ENCODE assay signal across 8 mouse cellular contexts in the genomic region with DNA sequence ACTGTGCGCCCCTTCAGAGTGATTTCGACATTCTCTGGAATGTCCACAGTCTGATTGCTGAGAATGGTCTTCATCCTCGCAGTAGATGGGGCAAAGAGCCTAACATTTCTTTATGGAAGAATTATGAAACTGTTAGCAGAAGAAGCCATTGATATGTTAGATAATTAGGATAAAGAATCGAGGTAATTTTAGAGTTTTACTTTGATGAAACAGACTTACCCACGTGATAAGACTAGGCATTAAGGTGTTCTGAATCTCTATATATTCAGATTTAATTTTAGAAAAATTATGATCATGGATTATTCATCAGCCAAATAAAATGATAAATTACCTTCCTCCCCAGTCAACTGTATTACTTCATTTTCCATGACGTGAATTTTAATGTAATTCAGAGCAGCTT. TPM values are rescaled to one million over a fixed set of nuclear protein-coding genes. Genes with fewer than 3 reads are reported as not detected.
DNase-seq lines count a peak whose midpoint lies in the region; ATAC-seq and TF ChIP-seq lines count a peak whose summit lies in the region.

A gene (minus strand): TSS at position 101 of the 400 bp plus-strand sequence.

- H3K27me3 ChIP-seq in kidney, embryonic 16.5 days (ENCODE audit: insufficient read depth, low read length) = no peaks in the 10 kb centered on the region
- no peaks in the 10 kb centered on the region for H3K27me3 ChIP-seq in kidney, adult 2 months (replicated peaks; ENCODE audit: control insufficient read depth, insufficient read depth, low read length)
- H3K27me3 ChIP-seq in embryonic facial prominence, embryonic 11.5 days (ENCODE audit: control insufficient read depth, insufficient read depth, low read length) = no peaks in the 10 kb centered on the region
- 0 out of 2 replicates have a peak, but pooled peaks cover 3% of the 10 kb centered on the region for H3K27me3 ChIP-seq in heart, embryonic 13.5 days (replicated peaks)
- no peaks in the 10 kb centered on the region for H3K27me3 ChIP-seq in neural tube, embryonic 12.5 days (replicated peaks)

- H3K4me3 ChIP-seq in kidney, embryonic 16.5 days (ENCODE audit: low read length) = no peak within 1 kb of the TSS
- H3K4me3 ChIP-seq in kidney, adult 2 months (ENCODE audit: insufficient read depth, low read depth, low read length) = no peak within 1 kb of the TSS
- H3K4me3 ChIP-seq in embryonic facial prominence, embryonic 11.5 days (ENCODE audit: low read depth, low read length) = no peak within 1 kb of the TSS
- H3K4me3 ChIP-seq in heart, embryonic 13.5 days = no peak within 1 kb of the TSS
- no peak within 1 kb of the TSS for H3K4me3 ChIP-seq in neural tube, embryonic 12.5 days

- DNase-seq in kidney, adult 2 months = no peak
- no peak for DNase-seq in embryonic facial prominence, embryonic 11.5 days (ENCODE audit: low spot score)
- no peak for DNase-seq in left cerebral cortex, postnatal 10 days (ENCODE audit: extremely low spot score in 1 of 2, low spot score in 2 of 2)
- DNase-seq in frontal cortex, postnatal 25 days (ENCODE audit: low spot score in 2 of 2) = no peak
- DNase-seq in right cerebral cortex, adult 18-20 months = no peak

- H3K36me3 ChIP-seq in kidney, embryonic 16.5 days (ENCODE audit: insufficient read depth, low read length) = no peaks in the 10 kb centered on the region
- no peaks in the 10 kb centered on the region for H3K36me3 ChIP-seq in kidney, adult 2 months (ENCODE audit: control insufficient read depth, insufficient read depth, low read length)
- no peaks in the 10 kb centered on the region for H3K36me3 ChIP-seq in embryonic facial prominence, embryonic 11.5 days (replicated peaks; ENCODE audit: control insufficient read depth, insufficient read depth, low read depth, low read length)
- no peaks in the 10 kb centered on the region for H3K36me3 ChIP-seq in heart, embryonic 13.5 days
- no peaks in the 10 kb centered on the region for H3K36me3 ChIP-seq in neural tube, embryonic 12.5 days

- no peak within 1 kb of the TSS for H3K27ac ChIP-seq in kidney, embryonic 16.5 days (ENCODE audit: low read length)
- H3K27ac ChIP-seq in kidney, adult 2 months (ENCODE audit: insufficient read depth, low read depth, low read length) = no peak within 1 kb of the TSS
- no peak within 1 kb of the TSS for H3K27ac ChIP-seq in embryonic facial prominence, embryonic 11.5 days (replicated peaks; ENCODE audit: low read depth, low read length)
- no peak within 1 kb of the TSS for H3K27ac ChIP-seq in heart, embryonic 13.5 days (replicated peaks)
- no peak within 1 kb of the TSS for H3K27ac ChIP-seq in neural tube, embryonic 12.5 days

- no peak for TF ChIP-seq CTCF in kidney, adult 2 months (conservative IDR thresholded peaks at IDR 0.05; ENCODE audit: insufficient read depth, insufficient read length, low read depth, low read length)

- no peaks in the 10 kb centered on the region for H3K4me1 ChIP-seq in kidney, embryonic 16.5 days (ENCODE audit: insufficient read depth, low read length)
- no peaks in the 10 kb centered on the region for H3K4me1 ChIP-seq in kidney, adult 2 months (ENCODE audit: control insufficient read depth, insufficient read depth, low read length)
- H3K4me1 ChIP-seq in embryonic facial prominence, embryonic 11.5 days (ENCODE audit: control insufficient read depth, insufficient read depth, low read length) = no peaks in the 10 kb centered on the region
- no peaks in the 10 kb centered on the region for H3K4me1 ChIP-seq in heart, embryonic 13.5 days
- no peaks in the 10 kb centered on the region for H3K4me1 ChIP-seq in neural tube, embryonic 12.5 days

- ATAC-seq in kidney, embryonic 16.5 days (ENCODE audit: low FRiP score, low TSS enrichment) = no peak
- ATAC-seq in embryonic facial prominence, embryonic 11.5 days (replicated peaks; ENCODE audit: insufficient number of reproducible peaks, low FRiP score, low TSS enrichment, low read depth) = no peak
- no peak for ATAC-seq in heart, embryonic 13.5 days (ENCODE audit: extremely low read depth, insufficient number of reproducible peaks, low FRiP score, low TSS enrichment)
- no peak for ATAC-seq in neural tube, embryonic 12.5 days (ENCODE audit: low FRiP score, low read depth)

- intact Hi-C loops in left cerebral cortex, postnatal 10 days (cut with DNase I) = no loop called here

- H3K9ac ChIP-seq in kidney, embryonic 16.5 days (replicated peaks; ENCODE audit: low read length) = no peak within 1 kb of the TSS
- H3K9ac ChIP-seq in embryonic facial prominence, embryonic 11.5 days (replicated peaks; ENCODE audit: low read length) = no peak within 1 kb of the TSS
- no peak within 1 kb of the TSS for H3K9ac ChIP-seq in heart, embryonic 13.5 days
- H3K9ac ChIP-seq in neural tube, embryonic 12.5 days = no peak within 1 kb of the TSS

- H3K4me2 ChIP-seq in kidney, embryonic 16.5 days (replicated peaks; ENCODE audit: low read depth, low read length) = no peak within 1 kb of the TSS
- no peak within 1 kb of the TSS for H3K4me2 ChIP-seq in embryonic facial prominence, embryonic 11.5 days (ENCODE audit: low read depth, low read length)
- H3K4me2 ChIP-seq in heart, embryonic 13.5 days = no peak within 1 kb of the TSS
- H3K4me2 ChIP-seq in neural tube, embryonic 12.5 days (replicated peaks) = no peak within 1 kb of the TSS

- no peaks in the 10 kb centered on the region for H3K9me3 ChIP-seq in kidney, embryonic 16.5 days (ENCODE audit: low read length)
- no peaks in the 10 kb centered on the region for H3K9me3 ChIP-seq in embryonic facial prominence, embryonic 11.5 days (replicated peaks; ENCODE audit: control insufficient read depth, low read length)
- H3K9me3 ChIP-seq in heart, embryonic 13.5 days = no peaks in the 10 kb centered on the region
- H3K9me3 ChIP-seq in neural tube, embryonic 12.5 days = no peaks in the 10 kb centered on the region

- WGBS in kidney, embryonic 16.5 days = 82% methylated on average over 5 of the region's 6 CpGs
- whole genome bisulfite sequencing in kidney, adult 2 months = 84% methylated on average over 6 of the region's 6 CpGs
- WGBS in embryonic facial prominence, embryonic 11.5 days = 75% methylated on average over 5 of the region's 6 CpGs
- WGBS in heart, embryonic 13.5 days = 77% methylated on average over 5 of the region's 6 CpGs
- WGBS in neural tube, embryonic 12.5 days = 92% methylated on average over 6 of the region's 6 CpGs

- TF ChIP-seq POLR2A in kidney, adult 2 months (IDR thresholded peaks at IDR 0.05; ENCODE audit: low read depth, low read length) = no peak

RNA-seq across cellular contexts. Expression of the gene that starts here (rescaled TPM):
- polyA plus RNA-seq in kidney, embryonic 16.5 days (2015; fragmentation: Nextera tagmentation; extraction: Ambion mirVana) = 97.9 and 161 TPM in 2 replicates
- polyA plus RNA-seq in kidney, adult 2 months (2012; rRNA removed) = 8.3 and 9.4 TPM in 2 replicates
- 108 and 117 TPM in 2 replicates for polyA plus RNA-seq in embryonic facial prominence, embryonic 11.5 days (2014; fragmentation: Nextera tagmentation; extraction: Ambion mirVana)
- 59.6 and 80.4 TPM in 2 replicates for polyA plus RNA-seq in heart, embryonic 13.5 days (2015; fragmentation: Nextera tagmentation; extraction: Ambion mirVana)
- total RNA-seq in left cerebral cortex, postnatal 10 days (2021) = 10 to 100 TPM; 24.1 to 32.5 TPM
- 59.6 and 61.8 TPM in 2 replicates for polyA plus RNA-seq in neural tube, embryonic 12.5 days (2016; fragmentation: Nextera tagmentation; extraction: Ambion mirVana)
